Mouse (Mus musculus): Measurements from ENCODE around the gene Anks6.

GRCm38 (mm10) chr4:47039586-47039985 is 17.6 kb downstream of the Anks6 start:
- TF ChIP-seq GATA1 (IDR thresholded peaks at IDR 0.05; ENCODE audit: low read length) (no peak), TAL1 (IDR thresholded peaks at IDR 0.05; ENCODE audit: low read length) (no peak)

Measured in erythroblast, embryonic 14.5 days (primary cell).